Mouse (Mus musculus): ENCODE results near the gene Gm6812.
"Not testable (repeated sequence)": the region's sequence is repeated elsewhere in the genome, so short reads cannot be mapped to it uniquely, and the experiment has no call there.

The Gm6812 gene

GRCm38 (mm10) chrX:68892953-68893352 is at the start of gene Gm6812:
Gene Gm6812, minus strand, starts transcription at chrX:68893053.
- not testable (repeated sequence) for DNase-seq (ENCODE audit: low read depth, low spot score)

DNA sequence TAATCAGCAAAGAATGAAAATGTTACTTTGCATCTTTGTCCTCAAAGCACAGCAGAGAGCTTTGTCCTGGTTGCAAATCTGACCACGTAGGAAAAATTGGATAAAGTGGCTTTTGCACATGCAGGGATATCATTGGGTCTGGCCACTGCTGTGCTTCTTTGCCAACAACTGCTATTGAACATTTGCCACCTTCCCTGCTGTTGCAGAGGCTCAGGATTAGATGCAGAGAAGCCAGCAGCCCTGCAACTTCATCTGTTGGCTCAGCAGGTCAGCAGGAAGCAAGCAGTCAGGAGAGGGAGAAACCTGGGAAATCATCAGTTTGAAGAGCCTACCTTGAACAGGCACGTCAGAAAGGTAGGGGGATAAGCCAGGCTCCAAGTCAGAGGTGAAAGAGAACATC is 27.7 kb downstream of the Gm6812 start:
- DNase-seq (ENCODE audit: low read depth, low spot score), result no peak
